Mouse (Mus musculus) heart, postnatal 10 days (tissue): ENCODE results near the gene Dnmbp. TPM values are rescaled to one million over a fixed set of nuclear protein-coding genes. Genes with fewer than 3 reads are reported as not detected.

ENCODE experiments used
- DNase-seq, 2 experiments: peaks; one replicate each; pipeline ENCODE4 v3.0.0; 2021
- intact Hi-C: fragments of 180-260 bp; cut with DNase I; formaldehyde crosslinking; loops from one replicate; pipeline ENCODE4 v1.15.1; 2025
- total RNA-seq, 2 experiments: library from RNA; stranded (reverse); gene quantifications; 2 replicates each; pipeline ENCODE4 v1.2.3; 2021

The Dnmbp gene
- total RNA-seq, 2 experiments from 2014 or later = 11.2 to 13.2 TPM

DNA sequence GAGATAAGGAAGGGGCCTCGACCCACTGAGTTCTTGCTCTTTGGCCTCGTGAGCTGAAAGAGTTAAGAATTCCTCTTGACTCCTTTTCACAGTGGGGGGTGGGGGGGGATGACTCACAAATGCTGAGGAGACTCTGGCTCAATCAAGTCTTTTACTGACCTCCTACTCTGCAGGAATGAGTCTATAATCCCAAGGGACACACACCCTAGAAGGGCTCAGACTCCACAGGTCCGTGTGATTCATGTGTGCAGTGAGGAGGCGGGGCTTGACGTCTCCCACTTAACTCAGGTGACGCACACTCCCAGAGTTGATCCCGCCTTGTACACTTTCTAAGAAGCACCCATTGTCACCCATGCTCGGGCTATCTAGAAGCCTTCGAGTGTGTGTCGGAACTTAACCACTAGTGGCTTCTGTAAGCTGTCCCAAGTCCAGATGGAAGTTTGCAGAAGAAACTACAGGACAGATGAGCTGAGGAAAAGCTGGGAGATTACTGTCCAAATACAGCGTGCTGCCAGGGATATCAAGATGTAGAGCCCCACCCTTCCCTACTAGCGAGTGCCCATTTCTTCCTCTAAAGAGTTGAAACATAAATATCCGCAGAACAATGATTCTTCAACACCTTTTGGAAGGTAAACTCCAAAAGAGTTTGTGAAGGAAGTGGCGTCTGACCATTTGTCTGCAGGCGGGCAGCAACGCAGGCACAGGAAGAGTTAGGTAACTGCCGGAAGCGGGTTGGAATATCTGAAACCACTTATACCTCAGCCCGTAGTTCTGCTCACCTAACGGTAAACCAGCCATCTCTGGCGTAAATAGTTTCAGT, 23.2 kb downstream of the Dnmbp start:
- DNase-seq = peak in 1 of 2 experiments; percentile 52
- intact Hi-C loops = no loop called here

DNA sequence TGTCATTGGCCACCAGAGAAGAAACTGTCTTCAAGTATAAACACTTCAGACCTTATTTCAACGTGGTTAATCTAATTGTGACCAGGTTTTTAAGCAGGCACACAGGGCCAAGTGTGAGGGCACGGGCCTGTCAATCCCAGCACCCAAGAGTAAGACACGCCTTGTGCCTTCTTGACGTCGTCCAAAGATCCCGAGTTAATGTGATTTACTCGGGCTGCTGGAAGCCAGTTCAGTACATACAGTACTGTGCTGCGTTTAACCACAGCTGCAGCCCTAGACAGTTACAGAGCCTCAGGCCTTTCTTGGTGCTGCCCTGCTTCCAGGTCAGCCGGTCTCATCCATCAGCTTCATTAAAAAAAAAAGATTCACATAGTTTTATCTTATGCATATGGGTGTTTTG, 24.6 kb downstream of the Dnmbp start:
- DNase-seq = no peak
- intact Hi-C loops = no loop called here

DNA sequence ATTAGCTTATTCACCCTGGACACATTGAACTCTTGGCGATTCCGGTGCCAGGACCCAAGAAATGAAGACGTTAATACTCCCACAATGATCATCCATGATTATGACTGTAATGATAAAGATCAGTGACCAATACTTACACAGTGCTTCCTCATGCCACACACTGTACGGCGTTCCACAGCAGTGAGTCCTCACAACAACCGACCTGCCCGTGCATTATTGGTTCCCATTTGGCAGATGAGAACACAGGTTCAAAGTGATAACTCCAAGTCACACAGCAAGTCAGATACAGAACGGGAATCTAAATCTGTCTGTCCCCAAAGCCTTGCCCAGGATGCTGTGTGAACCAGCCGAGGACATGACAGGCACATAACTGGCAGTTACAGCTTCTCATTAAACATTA, 25.0 kb downstream of the Dnmbp start:
- intact Hi-C loops = no loop called here

DNA sequence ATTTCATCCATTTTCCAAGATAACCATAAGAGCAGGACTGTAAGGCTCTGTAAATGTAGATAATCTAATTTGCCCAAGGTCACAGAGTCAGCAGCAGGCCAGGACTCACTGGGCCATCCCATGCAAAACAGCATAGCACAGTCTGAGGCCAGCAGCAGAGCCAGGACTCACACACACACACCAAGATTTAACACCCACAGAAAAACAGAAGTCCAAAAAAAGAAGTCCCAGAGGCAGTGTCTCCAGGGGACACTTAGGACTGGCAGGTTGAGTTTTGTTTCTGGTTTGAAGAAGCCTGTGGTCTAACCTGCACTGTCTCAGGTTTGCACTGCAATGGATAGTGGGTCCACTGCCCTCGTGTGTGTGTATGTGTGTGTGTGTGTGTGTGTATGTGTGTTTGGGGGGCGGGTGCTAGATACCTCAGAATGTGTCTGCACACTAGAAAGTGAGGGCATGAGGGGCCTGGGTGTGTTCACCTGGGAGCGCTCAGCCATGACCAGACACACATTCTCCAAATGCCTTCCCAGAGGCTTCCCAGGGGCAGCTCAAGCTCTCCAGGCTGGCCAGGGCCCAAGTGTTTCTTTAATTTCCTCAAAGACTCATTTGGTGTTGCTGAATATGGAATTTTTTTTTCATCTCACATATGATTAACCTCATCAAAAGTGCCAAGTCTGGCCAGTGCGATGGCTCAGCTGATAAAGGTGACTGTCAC, 27.1 kb downstream of the Dnmbp start:
- intact Hi-C loops = no loop called here
- no peak for DNase-seq

More for the DNA sequence above, 25.0 kb downstream of the Dnmbp start:
- no peak for DNase-seq

DNA sequence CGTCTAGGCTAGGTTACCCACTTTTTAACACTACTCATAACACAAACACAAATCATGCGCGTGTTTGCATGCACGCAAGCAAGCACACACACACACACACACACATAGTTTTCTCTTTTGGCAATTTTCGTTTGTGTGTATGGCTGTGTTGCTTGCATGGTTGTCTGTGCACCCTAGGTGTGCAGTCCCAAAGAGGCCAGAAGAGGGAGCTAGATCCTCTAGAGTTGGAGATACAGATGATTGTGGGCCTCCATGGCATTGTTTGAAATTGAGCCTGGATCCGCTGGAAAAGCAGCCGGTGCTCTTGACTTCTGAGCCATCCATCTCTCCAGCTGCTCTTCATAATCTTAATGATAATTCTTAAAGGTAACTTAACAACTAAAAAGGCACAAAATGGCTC, 33.5 kb downstream of the Dnmbp start:
- no peak for DNase-seq
- intact Hi-C loops = loop anchor here (1.0 to 5.0 kb wide), 4 partner anchors 34 to 74 kb away; partner anchors contain the start of gene Dnmbp

DNA sequence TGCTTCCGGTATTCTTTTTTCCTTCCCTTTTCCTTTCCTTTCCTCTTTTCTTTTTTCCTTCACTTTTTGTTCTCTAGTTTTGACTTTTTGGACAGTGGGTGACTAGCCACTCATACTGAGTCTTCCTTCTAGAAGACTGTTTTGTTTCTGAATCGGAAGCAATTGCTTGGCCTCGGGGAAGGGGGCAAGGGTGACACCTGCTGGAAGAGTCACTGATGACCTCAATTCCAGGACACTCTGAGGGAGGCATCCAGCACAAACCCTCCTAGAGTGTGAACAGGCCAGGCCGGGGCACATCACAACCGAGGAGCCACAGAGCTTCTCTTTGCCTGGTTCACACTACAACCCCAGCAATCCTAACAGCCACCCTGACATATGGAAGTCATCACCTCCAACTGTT, 34.0 kb downstream of the Dnmbp start:
- intact Hi-C loops = loop anchor here (1.0 to 5.0 kb wide), 4 partner anchors 34 to 74 kb away; partner anchors contain the start of gene Dnmbp

DNA sequence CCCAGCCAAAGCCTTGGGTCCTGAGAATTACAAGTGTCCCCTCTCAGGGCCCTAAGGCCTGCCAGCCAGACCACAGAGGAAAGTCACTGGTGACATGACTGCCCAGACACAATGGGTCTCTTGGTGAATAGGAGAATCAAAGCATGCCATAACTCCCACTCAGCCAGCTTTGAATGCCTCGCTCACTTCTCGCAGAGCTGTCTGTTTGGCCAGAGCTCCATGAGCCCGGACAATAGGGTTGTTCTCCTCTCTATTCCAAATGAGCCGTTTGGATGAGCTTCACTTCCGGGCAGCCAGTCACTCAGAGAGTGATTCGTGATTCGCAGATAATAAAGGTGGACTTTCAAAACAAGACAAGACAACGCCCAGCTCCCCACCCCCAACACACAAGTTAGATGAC, 34.9 kb downstream of the Dnmbp start:
- intact Hi-C loops = loop anchor here (5.0 kb wide), 2 partner anchors 52 to 53 kb away; no protein-coding TSS in a partner anchor

More for the DNA sequence above, 34.0 kb downstream of the Dnmbp start:
- DNase-seq = peak; percentile 45 to 65

DNA sequence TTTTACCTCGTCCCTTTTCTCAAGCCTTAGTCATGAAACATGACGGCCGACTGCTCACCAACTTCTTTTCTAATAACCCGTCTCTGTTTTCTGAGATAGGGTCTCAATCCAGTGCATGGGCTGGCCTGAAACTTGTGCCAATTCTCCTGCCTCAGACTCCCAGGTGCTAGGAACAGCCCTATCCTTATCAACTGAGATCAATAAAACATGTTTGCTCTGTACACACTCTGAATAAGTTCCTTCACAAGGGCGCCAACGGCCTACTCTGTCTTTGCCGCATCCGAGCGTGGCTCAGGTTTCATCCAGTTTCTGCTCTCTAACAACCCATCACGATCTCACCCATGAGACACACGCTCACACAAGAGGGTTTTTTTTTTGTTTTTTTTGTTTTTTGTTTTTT, 35.7 kb downstream of the Dnmbp start:
- no peak for DNase-seq
- intact Hi-C loops = no loop called here

More for the DNA sequence above, 34.9 kb downstream of the Dnmbp start:
- no peak for DNase-seq

DNA sequence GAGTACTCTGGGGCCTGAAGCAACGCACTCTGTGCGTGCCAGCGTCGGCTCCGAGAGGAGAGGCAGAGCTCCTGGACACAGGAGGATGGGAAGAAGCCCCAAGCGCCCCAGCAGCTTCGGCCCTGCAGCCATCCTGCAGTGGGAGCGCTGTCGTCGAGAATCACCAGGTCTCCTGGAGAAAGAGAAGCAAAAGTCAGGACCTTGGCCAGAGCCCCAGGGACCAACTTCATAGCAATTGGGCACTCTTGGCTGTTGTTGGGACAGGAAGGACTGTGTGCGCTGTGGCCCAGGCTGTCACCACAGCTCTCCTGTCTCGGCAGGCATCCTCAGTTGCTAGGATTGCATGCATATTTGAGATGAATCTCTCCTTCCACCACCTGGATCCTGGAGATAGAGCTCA, 37.1 kb downstream of the Dnmbp start:
- no peak for DNase-seq
- intact Hi-C loops = no loop called here

DNA sequence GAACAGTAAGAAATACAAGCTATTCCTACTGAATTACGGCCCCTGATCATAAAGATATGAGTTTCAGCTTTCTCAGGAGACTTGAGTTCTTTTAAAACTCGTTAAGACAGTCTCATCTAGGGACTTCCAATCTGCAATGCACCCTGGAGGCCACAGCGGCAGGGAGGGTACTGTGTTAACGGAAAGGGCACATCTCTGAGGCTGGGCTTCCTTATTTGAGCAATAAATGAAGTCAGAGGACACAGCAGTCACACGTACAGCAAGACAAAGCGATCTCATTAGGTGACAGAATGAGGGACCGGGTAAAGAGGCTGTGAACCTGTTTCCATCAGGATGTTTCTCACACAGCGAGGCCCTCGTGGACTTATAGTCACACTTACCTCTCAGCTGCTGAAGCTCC, 39.3 kb downstream of the Dnmbp start:
- intact Hi-C loops = no loop called here
- DNase-seq = no peak

DNA sequence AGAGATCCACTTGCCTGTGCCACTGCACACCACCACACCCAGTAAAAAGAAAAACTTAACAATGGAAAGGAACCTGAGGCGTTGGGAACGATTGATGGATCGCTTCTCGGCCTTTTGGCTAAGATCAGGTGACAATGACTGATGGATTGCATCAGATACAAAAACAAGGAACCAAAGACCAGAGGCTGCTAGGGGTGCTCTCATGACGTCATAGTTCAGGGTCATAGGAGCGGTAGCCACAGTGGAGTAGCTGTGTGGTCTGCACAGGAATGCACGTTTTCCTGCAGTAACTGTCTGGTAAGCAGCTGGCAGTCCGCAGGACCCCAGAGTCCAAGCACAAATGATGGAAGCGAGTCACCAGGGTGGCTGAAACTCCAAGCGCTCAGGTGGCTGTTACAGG, 41.4 kb downstream of the Dnmbp start:
- no peak for DNase-seq
- intact Hi-C loops = no loop called here

DNA sequence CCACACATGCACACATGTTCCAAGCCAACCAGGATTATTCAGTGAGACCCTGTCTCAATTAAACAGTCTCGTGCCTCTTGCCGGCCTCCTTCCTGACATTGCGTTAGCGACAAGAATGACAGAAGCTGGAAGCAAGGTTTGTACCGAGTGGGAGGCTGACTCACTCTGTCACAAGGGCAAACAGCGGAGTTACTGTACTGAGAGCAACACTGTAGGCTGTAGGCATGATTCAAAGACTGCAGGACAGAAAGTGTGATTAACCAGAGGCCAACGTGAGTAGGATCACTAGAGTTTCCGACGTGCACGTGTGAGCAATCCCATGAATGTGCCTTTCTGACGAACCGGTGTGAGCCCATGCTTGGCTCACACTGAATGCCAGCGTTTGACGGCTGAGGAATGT, 43.5 kb downstream of the Dnmbp start:
- intact Hi-C loops = no loop called here
- DNase-seq = no peak

DNA sequence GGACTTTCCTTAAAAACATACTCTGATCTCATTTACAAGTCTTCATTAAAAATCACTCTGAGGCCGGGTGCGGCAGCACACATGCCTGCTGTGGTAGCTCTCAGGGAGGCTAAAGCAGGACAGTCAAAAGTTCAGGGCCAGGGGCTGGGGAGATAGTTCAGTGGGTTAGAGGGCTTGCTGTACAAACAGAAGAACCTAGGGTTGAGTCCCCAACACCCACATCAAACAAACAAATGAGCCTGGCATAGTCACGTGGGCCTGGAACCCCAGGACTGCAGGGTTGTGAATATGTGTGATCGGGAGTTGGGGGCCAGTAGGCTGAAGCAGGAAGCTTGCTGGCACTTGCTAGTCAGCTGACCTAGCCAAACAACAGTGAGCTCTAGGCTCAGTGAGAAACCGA, 44.0 kb downstream of the Dnmbp start:
- intact Hi-C loops = no loop called here
- no peak for DNase-seq

DNA sequence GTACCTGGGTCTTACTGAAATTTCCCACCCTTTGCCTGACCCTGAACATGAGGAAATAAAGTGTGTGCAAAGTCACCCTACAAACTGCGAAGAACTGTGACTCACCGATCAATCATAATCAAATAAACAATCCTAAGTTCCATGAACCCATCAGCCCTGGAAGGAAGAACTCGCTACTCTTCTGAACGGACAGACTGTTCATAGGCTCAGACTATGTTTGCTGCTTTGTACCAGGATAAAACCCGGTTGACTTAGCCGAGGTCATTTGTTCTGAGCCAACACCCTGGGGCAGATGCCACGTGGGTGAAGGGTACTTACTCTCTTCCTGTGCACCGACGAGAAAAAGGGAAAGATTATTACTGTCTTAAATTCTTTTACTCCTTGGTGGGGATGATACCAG, 45.2 kb downstream of the Dnmbp start:
- no peak for DNase-seq
- intact Hi-C loops = no loop called here

DNA sequence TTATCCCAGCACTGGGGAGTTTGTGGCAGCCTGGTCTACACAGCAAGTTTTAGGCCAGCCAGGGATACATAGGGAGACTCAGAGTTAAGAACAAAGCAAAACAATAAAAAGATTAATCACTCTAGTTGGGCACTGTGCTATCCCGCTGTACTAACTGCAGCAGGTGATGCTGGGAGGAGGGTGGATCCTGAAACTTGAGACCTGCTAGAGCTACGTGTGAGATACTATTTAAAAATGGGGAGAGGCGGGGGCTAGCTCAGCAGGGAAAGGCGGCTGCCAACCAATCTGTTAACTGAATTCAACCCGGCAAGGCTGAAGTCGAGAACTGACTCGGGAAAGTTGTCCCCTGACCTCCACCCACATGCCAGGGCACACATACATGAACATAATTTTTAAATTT, 45.9 kb downstream of the Dnmbp start:
- peak; percentile 42 to 54 for DNase-seq
- intact Hi-C loops = no loop called here

DNA sequence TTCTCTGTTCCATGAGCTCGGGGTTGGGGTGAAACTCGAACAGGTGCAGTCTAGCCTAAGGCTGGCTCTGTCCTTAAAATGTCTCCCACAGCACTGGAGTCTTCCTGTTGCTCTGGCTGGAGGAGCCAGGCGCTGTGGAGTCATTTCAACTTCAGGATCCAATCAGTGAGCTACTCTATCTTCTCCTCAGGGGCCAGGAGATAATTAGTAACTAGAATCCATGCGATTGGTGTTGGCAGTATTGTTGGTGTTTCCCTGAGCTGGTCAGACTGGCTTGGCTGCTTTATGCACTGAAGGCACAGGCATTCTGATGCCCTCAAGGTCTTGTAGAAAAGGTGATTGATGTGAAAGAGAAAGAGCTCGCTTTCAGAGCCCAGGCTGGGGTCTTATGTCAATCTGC, 49.5 kb downstream of the Dnmbp start:
- intact Hi-C loops = no loop called here
- no peak for DNase-seq

DNA sequence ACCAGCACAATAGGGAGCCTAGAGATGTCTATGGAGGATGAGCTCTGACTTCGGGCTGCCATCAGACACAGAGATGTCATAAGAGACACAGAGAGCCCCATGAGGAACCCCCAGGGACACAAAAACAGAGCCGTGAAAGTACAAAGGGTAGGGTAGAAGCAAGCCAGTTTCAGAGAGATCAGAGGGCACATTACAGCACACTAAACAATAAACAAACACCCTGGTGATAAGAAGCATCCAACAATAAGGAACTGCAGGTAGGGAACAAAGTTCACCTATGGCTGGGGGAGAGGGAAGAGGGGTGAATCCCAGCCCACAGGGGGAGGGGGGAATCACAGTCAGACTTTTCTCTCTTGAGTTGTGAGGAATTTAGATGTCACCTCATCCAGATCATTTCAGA, 52.3 kb downstream of the Dnmbp start:
- no peak for DNase-seq
- intact Hi-C loops = no loop called here

DNA sequence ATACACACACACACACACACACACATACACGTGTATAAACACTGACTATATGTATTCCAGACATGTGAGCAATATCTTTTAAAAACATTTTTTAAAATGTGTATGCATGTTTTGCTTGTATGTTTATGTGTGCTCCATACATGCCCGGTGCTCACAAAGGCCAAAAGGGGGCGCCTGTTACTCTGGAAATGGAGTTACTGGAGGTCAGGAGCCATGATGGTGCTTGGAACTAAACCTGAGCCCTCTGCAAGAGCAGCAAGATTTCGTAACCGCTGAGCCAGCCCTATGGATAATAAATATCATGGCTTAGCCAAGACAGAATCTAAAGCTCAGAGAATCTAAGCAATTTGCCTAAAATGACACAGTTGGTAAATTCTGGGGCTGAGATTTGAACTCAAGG, 52.7 kb downstream of the Dnmbp start:
- intact Hi-C loops = no loop called here
- DNase-seq = no peak

DNA sequence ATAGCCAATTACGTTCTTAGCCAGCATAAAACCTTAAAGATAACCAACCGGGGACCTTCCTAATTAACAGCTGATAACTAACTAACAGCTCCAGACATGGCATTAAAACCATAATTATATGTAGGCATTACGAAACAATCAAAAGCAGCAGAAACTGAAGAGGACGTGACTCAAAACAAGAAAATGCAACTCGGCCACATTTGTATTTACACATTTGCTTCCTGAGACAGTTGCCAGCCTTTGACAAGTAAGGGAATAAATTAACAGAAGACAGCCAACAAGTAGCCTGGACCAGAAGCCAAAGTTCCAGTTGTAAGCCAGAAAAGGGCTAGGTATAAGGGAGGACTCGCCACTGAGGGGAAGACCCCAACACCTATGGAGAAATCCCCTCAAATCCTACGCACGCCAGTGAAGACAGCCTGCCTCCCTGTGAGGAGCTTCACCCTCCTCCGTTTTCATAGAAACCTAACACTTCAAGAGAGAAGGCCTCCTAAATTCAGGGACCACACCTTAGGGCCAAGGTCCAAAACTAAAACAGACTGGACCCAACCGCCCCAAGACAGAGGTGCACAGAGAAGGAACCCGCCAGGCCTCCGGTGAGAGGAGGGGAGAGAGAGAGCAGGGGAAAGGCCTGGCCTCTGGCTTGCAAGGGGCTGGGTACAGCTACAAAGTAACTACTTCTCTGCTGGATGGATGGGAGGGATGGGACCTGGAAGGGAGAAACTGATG, 53.5 kb downstream of the Dnmbp start:
- no peak for DNase-seq
- intact Hi-C loops = no loop called here

DNA sequence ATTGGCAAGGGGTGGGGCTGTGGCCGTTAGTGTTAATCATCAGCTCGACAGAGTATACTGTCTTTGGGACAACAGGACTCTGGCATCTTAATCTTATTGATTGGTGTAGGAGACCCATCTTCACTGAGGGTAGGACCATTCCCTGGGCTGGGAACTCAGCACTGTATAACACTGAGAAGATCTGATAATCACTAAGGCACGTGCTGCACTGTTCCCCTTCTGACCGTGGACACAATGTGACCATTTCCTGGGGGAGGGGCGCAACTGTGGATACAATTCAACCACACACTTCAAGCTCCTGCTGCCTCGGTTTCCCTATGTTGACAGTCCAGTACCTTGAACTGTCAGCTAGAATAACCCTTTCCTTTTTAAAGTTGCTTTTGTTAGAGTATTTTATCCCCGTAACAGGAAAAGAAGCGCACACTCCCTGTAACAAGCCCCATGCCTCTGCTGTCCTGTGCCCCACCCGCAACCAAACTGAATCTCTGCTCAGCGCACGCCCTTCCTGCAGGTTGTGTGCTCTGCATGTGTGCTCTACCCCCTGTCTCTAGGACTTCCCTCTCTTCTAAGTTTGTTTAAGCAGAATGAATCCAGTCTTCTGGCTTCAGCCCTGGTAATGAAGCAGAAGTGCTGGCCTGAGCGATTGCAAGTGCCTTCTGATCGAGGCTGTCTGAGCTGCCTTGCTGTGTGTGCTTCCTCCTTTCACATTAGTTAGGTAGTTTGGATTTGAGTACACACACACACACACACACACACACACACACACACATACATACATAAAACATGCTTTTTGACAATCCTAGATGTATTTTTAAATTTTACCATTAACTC, 55.1 kb downstream of the Dnmbp start:
- intact Hi-C loops = no loop called here
- DNase-seq = no peak
